Mouse (Mus musculus) T-helper 1 cell (primary cell): ENCODE data around the gene Psme2.

Experiments used
- in situ Hi-C: fragments of 300-600 bp; cut with MboI, MseI; formaldehyde crosslinking; loops from one replicate; pipeline ENCODE4 v1.15.1; 2025; ENCODE audit warnings: high pct_unique_total_duplicates

Psme2 gene

GRCm38 (mm10) chr14:55590748-55591330, at the start of gene Psme2:
Gene Psme2 (minus strand): TSS chr14:55591113.
- in situ Hi-C loops = no loop called here

GRCm38 (mm10) chr14:55637795-55638194, 46.9 kb upstream of the Psme2 start, which contains the start of gene Gm49378:
Gene Gm49378 (minus strand): TSS chr14:55637895.
- in situ Hi-C loops = no loop called here

- in situ Hi-C loops = no loop called here
Observed at GRCm38 (mm10) chr14:55635523-55636007, 44.7 kb upstream of the Psme2 start, which contains the start of gene Ipo4. Gene Ipo4 (minus strand): TSS chr14:55635957.

GRCm38 (mm10) chr14:55634874-55635522, 44.1 kb upstream of the Psme2 start:
- in situ Hi-C loops = no loop called here

- in situ Hi-C loops = no loop called here
Observed at GRCm38 (mm10) chr14:55629312-55629711, 38.4 kb upstream of the Psme2 start.

GRCm38 (mm10) chr14:55628077-55628827, 37.3 kb upstream of the Psme2 start:
- in situ Hi-C loops = no loop called here

- in situ Hi-C loops = no loop called here
Observed at GRCm38 (mm10) chr14:55618486-55619195, 27.7 kb upstream of the Psme2 start.

- in situ Hi-C loops = no loop called here
Observed at GRCm38 (mm10) chr14:55617822-55618221, 26.9 kb upstream of the Psme2 start, which contains the start of gene Rec8. Gene Rec8 (plus strand): TSS chr14:55618037.

GRCm38 (mm10) chr14:55616844-55617243, 25.9 kb upstream of the Psme2 start:
- in situ Hi-C loops = no loop called here

- in situ Hi-C loops = no loop called here
Observed at GRCm38 (mm10) chr14:55615876-55616275, 25.0 kb upstream of the Psme2 start.

- in situ Hi-C loops = no loop called here
Observed at GRCm38 (mm10) chr14:55614565-55615178, 23.8 kb upstream of the Psme2 start.

- in situ Hi-C loops = no loop called here
Observed at GRCm38 (mm10) chr14:55613346-55613745, 22.4 kb upstream of the Psme2 start.

- in situ Hi-C loops = no loop called here
Observed at GRCm38 (mm10) chr14:55608339-55608738, 17.4 kb upstream of the Psme2 start.

- in situ Hi-C loops = no loop called here
Observed at GRCm38 (mm10) chr14:55605743-55606459, 15.0 kb upstream of the Psme2 start.

- in situ Hi-C loops = no loop called here
Observed at GRCm38 (mm10) chr14:55604823-55605222, 13.9 kb upstream of the Psme2 start.

- in situ Hi-C loops = no loop called here
Observed at GRCm38 (mm10) chr14:55603633-55604576, 13.0 kb upstream of the Psme2 start.

- in situ Hi-C loops = no loop called here
Observed at GRCm38 (mm10) chr14:55603271-55603632, 12.3 kb upstream of the Psme2 start, which contains the start of gene Irf9. Gene Irf9 (plus strand): TSS chr14:55603571.

GRCm38 (mm10) chr14:55598521-55599390, 7.8 kb upstream of the Psme2 start:
- in situ Hi-C loops = no loop called here
